Mouse (Mus musculus) megakaryocyte, adult 5-6 weeks (primary cell): ENCODE measurements around the gene Cdr2. TPM values are rescaled to one million over a fixed set of nuclear protein-coding genes. Genes with fewer than 3 reads are reported as not detected.
"Not testable (repeated sequence)": the region's sequence is repeated elsewhere in the genome, so short reads cannot be mapped to it uniquely, and the experiment has no call there.

ENCODE experiments used
- ATAC-seq: 2 replicates; pipeline ENCODE4 v1.8.0; 2016; ENCODE audit warnings: mild to moderate bottlenecking, inconsistent platforms; ENCODE audit not compliant: poor library complexity, severe bottlenecking
- total RNA-seq, 2 experiments: library from RNA; stranded (forward) in 1 of 2; stranded (reverse) in 1 of 2; fragments of 153-499, 151-499 nt in 1 of 2; fragments of 221-1000, 200-1000 nt in 1 of 2; gene quantifications; 2 replicates each; pipeline versions ENCODE4 v1.2.3 to v1.2.4; 2015 to 2017

Cdr2 gene
- total RNA-seq (2015) (2.5 and 3.9 TPM in 2 replicates), total RNA-seq (2017) (4.3 and 6.8 TPM in 2 replicates)

DNA sequence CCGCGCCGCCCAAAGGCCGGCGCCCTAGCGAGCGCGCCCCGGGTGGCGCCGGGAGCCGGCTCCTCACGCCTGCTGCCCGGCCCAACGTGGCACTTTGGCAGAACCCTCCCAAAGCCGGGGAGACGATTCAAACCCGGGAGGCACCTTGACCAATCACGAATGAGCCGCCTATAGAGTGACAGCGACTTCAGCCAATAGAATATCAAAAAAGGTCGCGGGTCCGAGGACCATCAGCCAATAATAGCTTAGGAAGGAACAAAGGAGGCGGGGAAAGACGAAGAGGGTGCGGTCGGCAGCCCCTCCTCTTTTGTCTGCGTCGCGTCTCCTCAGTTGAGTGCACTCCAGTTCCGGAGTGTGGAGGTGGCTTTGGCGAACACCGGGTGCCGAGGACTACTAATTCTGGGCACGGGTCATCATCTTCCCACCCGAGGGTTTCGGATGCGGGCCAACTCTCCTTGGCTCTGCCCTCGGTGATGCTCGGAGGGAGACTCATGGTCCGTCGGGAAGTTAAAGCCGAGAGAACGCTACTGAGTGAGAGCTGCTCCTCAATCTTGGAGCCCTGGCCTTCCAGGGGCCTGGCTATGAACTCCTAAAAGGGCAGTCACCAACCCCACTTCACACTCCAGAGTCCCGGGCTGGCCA lies at the start of gene Cdr2, which contains the start of gene Mfsd13b:
TSS of gene Cdr2 (minus strand) at position 113 of the 642 bp plus-strand sequence.
TSS of gene Mfsd13b (plus strand) at position 310 of the 642 bp plus-strand sequence.
- peak; percentile 91 for ATAC-seq

DNA sequence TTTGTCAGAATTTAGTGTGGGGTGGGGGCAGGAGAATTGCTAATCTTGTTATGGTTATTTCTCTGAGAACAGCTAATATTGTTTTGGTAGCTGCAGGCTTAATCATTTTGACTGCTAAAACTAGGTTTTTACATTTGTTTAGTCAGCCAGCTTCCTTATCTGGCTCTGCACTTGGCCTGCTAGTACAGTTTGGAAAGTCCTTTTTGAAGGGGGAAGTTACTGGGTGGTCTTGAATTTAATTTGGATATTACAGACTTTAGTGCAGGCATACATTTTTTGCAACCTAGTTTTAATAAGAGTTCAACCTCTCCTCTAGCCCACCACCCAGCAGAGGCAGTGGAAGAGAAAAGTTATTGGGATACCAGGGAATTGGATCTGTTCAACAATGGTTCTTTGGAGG lies 47.8 kb upstream of the Cdr2 start:
- not testable (repeated sequence) for ATAC-seq

DNA sequence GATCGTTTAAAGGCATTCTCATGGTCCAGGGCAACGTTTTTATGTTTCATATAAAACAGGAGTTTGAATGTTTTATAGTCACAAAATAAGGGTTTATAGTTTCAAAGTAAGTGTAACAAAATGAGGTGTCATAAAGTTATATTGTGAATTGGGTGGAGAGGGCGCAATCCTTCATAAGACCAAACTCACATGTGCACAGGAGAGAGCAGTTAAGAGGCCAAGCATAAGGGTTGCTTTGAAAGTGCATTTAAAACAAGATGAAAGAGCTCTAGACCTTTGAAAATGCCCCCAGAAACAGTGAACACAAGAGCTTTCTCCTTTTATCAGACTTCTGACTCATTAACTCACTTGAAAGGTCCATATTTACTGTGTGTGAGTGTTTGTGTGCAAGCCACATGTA lies 44.2 kb upstream of the Cdr2 start:
- no peak for ATAC-seq

DNA sequence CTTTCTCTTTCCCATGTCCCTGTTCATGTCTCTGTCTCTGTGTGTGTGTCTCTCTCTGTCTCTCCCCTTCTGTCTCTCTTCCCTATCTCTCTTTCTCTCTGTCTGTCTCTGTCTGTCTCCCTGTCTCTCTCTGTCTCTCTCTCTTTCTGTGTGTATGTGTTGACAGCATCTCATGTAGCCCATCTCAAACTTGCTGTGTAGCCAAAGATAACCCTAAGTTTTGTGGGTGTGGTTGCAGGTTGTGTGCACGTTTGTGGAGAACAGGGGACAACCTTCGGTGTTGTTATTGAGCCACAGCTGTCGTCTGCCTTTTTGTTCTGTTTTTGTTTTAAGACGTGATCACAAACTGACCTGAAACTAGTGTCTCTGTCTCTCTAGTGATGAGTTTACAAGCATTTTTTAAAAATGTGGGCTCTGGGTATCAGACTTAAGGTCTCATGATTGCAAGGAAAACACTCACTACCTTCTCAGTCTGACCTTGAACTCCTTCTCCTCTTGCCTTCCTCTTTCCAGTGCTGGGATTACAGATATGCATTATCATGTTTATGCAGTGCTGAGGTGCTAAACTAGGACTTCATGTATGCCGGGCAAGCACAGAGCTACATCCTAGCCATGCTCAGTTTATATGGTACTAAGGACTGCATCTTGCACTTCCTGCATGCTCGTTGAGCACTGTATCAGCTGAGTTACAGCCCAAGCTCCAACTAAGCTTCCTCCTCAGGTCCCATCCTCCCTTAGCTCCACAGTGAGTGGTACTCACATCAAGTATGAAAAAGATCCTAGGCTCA lies 43.3 kb upstream of the Cdr2 start:
- ATAC-seq, result peak; percentile 64

DNA sequence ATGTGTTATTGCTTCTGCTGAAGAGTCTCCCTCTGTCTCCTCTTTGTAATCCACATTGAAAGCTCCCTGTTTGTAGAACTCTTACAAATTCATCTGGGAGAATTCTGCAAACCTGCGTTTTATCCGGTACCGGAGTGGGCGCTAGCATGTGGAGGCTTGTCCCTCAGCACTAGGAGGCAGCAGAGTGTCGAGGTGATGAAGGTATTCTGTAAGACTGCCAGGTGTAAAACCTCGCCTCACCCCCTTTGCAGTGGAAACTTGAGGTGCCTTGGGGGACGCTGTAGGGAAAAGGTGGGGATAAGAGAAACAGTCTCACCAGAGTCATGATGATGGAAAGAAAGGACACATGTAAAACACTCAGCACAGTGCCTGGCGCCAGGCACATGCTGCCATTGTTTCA lies 38.2 kb upstream of the Cdr2 start:
- peak; percentile 87 for ATAC-seq

DNA sequence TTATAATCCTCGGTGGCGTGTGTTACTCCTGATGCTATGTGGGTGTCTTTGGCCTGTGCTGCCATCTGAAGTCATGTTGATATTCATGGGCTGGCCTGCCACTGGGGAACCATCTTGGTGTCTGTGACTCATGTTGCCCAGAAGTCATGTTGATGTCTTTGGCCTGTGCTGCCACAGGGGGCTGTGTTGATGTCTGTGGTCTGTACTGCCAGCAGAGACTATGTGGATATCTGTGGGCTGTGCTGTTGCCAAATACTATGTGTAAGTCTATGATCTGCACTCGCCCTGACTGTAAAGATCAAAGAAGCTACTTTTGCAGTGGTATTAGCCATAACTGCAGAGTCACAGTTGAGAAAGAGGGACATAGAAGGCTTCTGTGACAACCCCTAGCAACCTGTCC lies 36.7 kb upstream of the Cdr2 start:
- ATAC-seq, result peak; percentile 64

DNA sequence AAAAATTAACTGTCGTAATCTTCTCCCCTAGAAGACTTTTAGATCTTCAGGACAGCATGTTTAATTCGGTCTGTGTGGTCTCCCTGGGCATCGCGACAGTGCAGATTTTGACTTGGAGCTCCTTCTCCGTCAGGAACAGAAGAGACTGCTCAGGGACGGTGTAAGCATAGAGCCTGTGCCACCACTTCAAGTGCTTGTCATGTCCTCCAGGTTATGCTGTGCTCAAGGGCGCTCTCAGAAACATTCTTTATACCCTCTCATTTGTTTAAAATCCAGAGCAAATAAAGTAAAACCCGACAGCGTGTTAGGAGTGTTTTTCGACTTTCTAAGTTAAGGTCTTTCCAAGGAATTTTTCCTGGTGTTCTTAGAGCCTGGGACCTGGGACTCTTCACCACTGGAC lies 32.4 kb upstream of the Cdr2 start:
- no peak for ATAC-seq

DNA sequence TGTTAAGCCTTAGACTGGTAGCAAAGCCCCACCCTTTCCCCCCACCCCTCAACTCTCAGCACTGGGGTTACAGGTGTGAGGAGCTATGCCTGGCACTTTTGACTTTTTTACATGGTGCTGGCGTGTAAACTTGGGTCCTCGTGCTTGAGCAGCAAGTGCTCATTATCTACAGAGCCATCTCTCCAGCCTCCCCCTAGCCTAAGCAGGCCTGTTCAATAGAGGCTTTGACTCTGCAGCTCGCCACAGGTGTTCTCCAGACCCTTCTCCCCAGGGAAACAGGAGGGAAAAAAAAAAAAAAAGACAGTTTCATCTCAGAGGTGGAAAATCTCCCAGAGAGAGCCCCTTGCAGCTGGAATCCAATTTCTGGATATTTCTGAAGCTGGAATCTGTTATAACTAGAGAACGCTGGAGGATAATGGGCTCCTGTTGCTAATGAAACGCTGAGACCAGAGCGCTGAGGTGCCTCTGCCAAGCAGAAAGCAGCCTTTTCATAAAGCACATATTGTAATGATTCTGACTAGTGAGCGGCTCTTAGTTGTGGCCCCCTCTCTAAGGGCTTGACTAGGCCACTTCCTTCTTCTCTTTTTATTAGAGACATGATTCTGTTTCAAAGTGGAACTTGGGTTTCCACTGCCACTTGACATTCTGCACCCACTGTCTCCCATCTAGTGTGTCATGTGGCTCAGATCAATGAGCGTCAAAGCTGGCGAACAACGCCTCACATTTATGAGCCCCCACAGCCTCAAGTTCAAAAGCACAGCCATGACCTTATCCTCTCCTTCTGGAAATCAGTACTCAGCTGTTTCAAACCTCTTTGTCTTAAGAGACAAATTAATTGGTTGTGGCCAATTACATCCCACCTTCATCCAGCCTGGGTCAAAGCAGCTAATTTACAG lies 29.9 kb upstream of the Cdr2 start:
- ATAC-seq, result no peak

DNA sequence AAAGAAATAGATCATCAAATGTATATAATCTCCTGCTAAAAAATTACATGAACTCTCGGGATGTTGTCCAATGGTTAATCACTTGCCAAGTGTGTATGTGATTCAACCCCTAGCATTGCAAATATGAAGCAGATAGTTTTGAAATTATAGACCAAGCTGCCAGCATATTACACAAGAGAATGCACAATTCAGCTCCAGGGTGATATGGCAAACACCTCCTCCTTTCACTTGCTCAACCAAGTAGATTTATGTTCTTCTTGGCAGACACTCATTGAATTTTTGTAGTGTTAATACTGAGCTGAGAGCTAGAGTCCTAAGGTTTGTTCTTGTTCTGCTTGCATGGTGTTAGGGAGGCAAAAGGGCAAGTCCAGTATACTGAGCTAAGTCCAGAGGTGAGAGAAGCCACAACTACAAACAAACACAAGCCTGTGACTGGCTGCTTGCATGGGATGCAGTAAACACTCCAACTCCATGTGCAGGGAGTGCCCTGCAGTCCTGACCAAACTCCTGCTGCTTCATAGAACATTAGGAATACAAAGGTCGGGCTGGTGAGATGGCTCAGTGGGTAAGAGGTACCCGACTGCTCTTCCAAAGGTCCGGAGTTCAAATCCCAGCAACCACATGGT lies 21.8 kb upstream of the Cdr2 start:
- no peak for ATAC-seq

DNA sequence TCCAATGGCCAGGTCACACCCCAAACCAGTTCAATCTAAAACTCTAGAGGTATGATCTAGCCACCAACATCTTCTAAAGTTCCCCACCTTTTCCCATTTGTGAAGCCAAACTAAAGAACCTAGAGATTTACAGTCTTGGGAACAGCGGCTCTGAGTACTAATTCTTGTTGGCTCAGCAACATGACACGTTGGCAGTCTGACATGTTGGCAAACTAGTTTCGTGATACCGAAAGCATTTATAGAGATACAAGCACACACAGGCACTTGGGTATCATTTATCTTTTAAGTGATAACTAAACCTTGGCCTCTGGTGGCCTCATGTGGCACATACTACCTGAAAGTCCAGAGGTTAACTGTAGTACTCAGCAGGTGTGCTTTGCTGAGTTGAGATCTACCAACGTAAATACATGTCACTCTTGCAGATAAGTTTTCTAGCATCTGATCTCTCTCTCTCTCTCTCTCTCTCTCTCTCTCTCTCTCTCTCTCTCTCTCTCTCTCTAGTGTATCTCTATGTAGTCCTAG lies 20.4 kb upstream of the Cdr2 start:
- ATAC-seq, result no peak

DNA sequence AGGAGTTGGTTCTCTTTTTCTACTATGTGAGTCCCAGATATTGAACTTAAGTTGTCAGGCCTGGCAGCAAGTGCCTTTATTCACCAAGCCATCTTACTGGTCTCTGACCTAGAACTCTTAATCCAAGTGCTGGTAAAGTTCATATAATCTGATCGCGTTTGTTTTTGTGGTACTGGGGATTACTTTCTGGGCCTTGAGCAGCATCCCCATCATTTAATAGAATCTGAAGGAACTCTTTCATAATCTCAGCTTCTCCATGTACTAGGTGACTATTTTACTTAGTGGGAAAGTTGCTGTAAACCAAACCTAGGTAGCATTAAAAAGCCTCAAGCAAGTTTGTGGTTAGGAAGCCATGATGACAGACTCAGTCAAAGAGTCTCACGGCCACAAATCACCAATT lies 19.8 kb upstream of the Cdr2 start:
- no peak for ATAC-seq

DNA sequence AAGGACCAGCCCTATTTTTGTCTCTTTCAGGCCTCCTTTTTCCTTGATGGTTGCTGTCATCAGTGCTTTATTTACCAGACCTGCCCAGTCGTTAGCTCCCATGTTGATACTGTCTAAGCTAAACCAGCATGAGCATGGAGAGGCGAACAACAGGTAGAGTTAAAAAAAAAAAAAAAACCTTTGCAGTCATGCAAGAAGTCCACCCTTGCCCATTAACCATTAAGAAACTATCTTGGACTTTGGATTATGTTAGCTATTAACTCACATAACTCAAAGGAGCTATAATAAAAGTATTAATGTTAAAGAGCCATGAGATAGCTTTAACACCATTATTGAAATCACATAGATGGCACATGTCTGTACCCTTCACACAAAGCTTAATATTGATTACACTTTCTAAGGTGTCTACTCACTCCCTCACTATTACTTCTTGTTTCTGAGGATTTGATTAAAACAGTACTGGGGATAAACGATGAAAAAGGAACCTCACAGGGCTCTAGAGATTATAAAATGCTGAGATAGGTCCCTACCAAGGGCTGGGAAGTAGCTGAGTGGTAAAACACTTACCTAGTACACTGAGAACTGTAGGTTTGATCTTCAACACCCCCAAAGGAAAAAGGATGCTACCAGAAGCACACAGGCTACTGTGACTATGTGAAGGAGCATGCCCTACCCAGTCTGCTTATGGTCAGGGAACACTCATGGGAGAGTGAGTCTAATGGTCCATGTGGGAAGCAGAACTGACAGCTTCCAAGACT lies 18.1 kb upstream of the Cdr2 start:
- ATAC-seq, result no peak

DNA sequence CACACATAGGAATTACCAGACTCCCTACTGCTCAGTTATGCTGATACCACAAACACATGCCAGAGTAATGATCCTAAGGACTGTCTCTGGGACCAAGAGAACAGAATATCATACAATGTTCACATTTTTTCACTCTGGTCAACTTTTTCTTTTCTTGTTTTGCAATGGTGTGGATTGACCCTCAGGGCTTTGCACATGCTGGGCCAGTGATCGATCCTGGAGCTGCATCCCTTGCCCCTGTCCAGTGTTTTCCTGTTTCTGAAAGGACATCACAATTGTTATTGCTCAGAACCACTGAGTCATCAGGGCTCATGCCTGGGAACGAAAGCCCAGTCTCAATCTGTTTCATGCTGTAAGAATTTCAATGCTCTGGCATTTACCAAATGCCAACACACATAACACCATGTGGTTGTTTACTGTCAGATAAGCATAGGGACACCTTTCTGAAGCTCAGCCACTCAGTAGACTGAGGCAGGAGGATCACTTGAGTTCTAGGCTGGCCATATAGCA lies 17.0 kb upstream of the Cdr2 start:
- ATAC-seq, result no peak

DNA sequence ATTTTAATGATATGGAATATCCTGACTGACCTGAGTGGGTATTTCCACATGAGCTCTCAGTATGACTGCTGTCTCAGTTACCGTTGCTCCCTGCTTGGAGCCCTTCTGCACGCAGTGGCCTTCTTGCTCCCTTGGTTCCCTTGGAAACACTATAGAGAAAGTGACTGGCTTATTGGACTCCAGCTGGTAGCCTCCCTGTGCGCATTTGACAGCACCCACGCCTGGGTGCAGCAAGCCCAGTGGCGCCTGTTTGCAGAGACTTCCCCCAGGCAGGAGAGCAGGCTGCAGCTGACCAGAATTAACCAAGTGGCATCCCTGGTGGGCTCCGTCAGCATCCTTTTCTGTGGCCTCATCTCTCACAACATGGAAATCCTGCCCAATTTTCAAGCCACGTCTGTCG lies 9.1 kb upstream of the Cdr2 start:
- no peak for ATAC-seq

DNA sequence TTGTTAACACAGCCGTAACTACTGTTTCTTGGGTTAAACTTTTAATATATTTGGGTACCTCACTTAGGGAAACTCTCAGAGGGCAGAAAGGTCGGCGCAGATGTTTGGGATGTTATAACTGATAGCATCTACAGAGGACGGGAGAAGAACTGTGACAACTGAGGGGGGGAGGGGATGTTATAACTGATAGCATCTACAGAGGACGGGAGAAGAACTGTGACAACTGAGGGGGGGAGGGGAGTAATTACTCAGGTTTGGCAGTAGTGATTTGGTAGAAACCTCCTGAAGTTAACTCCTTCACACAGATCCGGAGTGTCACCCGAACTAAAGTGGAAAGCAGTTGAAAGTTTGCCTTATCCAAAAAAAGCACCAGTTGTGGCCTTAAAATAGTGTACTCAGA lies 856 bp upstream of the Cdr2 start:
- ATAC-seq, result 0 out of 2 replicates have a peak, but pooled peaks have one; percentile 2

DNA sequence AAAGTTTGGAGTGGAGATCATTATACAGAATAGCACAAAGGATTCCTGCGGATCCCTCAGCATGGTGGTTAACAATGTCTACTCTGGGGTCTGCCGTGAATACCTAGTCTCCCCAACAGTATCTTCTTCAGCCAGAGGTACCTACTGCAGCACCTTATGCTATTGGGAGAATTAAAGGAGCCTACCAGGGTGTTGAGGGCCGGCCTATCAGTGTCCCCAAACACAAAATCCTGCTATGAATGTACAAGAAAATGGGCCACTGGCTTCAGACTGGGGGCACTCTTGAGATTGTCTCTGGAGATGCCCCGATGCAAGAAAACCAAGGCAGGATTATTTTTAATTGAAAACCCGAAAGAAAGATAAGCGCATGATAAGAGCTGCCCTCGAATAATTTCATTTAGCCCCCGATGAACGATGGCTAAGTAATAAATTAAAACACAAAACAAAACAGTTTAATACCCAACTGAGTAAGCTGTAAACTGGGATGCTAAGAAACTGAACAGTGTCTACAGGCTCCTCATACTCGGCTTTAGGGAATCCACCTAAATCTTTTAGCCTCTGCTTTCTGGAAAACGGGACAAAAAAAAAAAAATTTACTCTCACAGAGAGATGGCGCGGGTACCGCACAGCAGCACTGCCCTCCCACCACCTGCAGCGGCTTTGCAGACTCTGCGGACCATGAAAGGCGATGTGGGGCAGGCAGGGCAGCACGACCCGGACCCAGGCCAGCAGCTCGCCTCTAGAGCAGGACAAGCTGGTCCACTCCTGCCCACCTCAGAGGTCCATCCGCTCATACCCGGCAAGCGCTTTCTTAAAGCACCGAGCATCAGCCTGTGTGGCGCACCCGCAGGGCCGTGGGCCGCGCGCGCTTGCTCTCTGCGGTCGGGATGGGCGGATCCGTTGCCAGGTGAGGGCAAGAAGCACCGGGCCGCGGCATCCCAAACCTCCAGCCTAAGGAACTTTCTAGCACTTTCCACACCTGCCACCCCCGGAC lies 884 bp downstream of the Cdr2 start:
- peak; percentile 33 for ATAC-seq

DNA sequence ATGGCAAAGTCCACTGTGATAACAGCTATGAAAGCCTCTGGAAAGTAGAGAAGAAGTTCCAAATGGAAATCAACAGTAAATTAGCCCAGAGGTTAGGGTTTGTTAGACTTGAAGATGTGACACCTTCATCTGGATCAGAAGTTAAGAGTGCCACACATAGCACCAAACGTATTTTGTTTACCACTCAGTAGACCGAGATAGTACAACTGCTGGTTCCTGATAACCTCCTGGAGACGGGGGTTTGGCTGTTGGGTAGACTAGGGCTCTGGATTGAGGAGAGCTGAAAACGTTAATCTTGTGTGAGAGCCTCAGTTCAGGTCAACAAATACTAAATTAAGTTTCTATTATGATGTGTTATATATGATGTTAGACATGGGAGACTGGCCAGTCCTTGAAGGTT lies 2.1 kb downstream of the Cdr2 start:
- no peak for ATAC-seq

DNA sequence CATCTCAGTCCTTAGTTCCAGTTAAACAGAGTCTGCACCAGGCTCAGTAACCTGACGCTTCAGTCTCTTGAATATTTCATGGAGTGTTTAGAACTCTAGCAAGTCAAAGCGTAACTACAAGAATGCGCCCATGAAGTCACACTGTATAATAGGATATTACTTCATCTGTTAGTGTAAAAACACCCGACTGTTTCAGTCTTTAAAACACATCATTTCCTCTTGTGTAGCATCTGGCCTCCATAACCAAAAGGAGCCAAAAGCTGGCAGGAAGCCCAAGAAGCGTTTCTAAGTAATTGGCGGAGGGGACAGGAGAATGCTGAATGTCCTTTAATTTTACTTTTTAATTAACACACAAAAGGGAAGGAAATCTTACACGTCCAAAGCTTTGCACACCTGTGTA lies 5.0 kb downstream of the Cdr2 start:
- ATAC-seq, result no peak
